Mouse (Mus musculus) fibroblast of lung, adult 2 months (primary cell): ENCODE measurements at regions not wholly inside any gene's neighbourhood (a gene's known extent, or its start where the extent isn't known, plus 50 kb on each side); places are given as distances from the start of the nearest gene placed in this dataset.

Source experiments
- DNase-seq: peaks from one replicate; pipeline ENCODE4 v3.0.0-alpha.2; 2011; ENCODE audit warnings: low read depth

GRCm38 (mm10) chr6:8831204-8831603, 52.9 kb upstream of the Ica1 start:
- DNase-seq, result peak; percentile 9

DNA sequence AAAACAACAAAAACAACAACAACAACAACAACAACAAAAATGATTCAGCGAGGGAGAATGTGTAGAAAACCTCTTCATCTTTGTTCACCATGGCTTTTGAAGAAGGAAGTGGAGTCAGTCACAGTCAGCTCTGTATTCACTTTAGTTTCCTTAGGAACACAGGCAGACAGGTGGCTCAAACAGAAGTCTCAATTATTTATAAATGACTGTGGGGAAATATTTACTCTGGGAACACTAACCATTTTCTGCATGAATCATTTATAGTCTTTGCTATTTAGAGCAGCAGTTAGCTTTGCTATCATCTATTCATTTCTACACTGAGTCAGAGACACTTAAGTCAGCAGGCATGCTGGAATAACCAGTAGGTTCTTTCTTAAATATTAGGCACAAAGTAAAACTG, 54.6 kb upstream of the Ica1 start:
- DNase-seq, result no peak

GRCm38 (mm10) chr6:8853657-8854056, 75.4 kb upstream of the Ica1 start:
- no peak for DNase-seq

- no peak for DNase-seq
Measured at GRCm38 (mm10) chr6:8860581-8860980, 82.3 kb upstream of the Ica1 start.

GRCm38 (mm10) chr6:8863843-8864620, 84.2 kb upstream of the Nxph1 start:
- DNase-seq, result no peak

GRCm38 (mm10) chr6:8877373-8878070, 70.7 kb upstream of the Nxph1 start:
- DNase-seq, result no peak

DNA sequence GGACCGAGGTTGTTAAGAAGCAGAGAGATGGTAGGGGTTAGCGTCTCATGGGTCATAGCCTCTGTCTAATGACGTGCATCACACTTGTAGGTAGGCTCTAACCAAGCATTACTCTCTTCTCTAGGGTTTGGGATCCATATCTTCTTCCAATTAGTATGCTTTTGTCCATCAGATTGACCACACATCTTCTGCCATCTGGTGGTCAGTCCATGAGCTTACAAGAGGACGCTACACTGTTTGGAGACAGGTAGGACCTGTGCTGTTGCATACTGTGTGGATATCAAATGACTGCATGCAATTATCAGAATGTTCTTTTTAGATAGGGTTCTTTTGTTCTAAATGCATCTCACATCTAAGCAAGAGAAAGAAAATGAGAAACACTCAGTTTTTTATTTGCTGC, 54.6 kb upstream of the Nxph1 start:
- DNase-seq, result no peak

DNA sequence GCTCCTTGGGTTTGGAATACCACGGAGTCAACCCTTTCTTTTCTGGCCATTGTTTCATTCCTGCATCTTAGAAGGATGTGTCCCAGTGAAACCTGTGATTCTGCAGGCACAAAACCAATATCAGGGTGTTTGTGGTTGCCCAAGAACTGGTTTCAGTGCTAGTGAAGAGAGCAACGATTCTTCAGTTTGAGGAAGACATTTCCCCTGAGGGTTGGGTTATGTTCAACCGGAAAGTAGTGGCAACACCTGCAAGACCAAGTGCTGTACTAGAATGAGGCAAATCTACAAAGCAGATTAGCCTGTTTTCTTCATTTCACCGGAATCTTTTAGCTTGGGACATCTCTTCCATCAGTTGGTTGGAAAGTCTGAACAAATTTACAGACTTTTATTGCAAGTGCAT, 52.1 kb upstream of the Nxph1 start:
- no peak for DNase-seq

DNA sequence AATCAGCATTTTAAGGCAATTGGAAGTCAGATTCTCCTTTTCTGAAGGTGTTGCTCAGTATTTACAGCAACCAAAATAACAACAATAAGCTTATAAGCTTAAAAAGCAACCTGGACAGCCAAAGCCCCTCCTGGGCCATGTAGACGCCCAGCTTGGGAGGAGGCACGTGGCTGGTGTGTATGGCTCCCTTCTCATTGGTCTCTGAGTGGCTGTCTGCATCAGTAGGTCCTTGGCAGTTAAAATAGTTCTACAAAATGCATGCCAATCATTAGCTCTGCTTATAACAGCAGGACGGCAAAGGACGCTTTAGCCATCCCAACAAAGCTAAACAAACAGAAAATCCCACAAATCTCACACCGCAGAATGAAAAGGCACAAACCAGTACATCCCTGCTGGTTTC, 51.4 kb upstream of the Nxph1 start:
- no peak for DNase-seq

DNA sequence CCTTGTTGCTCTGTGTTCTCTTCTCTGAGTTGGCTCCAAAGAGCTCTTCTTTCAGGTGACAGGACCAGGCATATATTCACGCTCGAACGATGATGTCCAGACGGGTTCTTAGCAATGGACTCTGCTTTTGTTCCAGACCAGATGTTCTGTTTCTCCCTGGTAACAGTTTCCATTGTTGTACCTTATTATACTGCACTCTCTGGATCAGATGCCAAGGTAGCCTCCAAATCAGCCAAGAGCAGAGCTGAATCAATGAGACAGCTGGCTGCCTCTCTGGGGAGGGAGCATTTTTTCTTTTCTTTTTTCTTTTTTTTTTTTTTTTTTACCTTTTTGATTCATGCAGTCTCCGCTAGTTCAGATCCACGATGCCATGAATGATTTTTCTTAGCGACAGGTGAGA, 50.9 kb upstream of the Nxph1 start:
- DNase-seq, result no peak

DNA sequence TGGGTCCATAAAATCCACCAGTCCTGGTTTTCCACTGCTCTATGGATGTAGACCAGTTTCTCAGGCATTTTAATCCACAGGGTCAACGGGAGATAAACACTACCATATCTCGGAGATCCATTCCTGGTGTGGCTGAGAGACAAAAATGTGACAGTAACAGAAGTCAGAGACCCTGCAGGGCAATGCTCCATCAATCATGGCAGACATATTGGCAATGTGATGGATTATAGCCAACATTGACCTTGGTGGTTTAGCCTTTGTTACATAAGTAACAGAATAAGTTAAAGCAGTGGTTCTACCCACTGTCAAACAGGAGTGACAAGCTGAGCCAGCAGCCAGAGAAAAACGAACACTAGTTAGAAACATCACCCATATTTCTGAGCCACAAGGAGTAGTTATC, 50.0 kb upstream of the Nxph1 start:
- DNase-seq, result no peak
